Mouse (Mus musculus): ENCODE measurements at regions not wholly inside any gene's neighbourhood (a gene's known extent, or its start where the extent isn't known, plus 50 kb on each side); places are given as distances from the start of the nearest gene placed in this dataset.

DNA sequence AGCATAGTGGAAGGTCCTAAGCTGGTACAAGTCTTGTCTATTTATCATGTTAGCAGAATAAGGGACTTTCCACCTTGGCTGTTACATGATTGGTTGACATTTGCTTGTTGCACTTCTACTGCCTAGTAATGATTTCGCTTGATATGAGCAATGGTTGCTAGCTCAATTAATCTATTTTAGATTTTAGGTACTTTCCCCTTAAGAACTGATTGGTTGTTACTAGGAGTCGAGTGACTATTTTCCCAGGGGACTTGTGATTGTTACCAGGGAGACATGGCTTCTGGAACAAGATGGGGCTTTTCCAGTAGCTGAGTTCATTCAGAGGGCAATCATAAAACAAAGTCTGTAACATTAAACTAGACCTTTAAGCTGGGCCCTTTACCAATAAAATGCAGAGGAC lies 100.9 kb downstream of the Nup35 start:
- DNase-seq = no peak

DNA sequence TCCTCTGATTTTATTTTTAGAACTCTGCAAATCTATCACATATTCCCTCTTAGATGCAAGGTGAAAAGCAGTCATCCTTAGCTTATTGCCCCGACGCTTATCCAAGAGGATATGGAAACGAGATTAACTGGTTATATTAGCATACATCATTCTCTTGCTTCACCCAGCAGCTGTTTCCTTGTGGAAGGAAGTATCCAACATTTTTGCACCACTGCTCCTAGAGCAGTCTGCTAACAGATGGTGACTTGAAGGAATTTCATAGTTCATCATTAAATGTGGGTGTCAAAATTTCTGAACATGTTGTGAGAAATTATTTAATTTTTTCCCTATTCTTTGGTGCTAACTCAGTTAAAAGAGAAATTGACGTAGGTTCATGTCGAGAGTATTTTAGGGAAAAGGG lies 107.0 kb downstream of the Nup35 start:
- DNase-seq = no peak

DNA sequence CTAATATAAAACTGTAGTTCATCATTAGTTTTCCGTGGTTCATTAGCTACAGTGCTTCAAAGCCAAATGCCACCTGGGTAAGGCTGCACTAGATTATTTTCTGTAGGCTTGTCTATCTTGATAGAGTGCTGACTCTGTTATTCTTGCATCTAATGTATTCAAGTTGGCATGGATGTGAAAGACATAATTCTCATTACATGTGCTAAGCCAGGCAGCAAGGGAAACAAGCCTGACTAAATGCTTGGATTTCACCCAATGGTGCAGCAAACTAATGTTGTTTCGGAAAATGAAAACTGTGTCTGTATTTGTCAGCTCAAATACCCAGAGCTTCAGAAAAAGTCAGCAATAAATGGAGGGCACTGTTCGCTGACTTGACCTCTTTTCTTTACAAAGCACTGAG lies 114.3 kb downstream of the Nup35 start:
- DNase-seq = no peak

DNA sequence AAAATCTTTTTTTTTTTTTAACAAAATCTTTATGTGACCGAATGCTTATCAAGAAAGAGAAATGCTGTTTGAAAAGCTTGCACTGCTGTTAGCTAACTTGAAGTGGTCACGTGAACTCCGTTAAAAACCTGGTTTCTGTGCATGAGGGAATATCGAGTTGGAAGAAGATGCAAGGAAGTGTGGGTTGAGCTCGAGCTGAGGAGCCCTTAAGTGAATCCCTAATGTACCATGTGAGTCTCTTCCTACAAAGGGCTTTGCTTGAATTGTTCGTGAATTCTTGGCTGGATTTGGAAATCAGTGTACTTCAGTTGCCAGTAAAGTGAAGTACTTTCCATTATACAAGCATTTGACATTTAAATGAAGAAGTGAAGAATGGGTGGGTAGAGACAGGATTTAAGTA lies 129.7 kb downstream of the Nup35 start:
- DNase-seq = no peak

DNA sequence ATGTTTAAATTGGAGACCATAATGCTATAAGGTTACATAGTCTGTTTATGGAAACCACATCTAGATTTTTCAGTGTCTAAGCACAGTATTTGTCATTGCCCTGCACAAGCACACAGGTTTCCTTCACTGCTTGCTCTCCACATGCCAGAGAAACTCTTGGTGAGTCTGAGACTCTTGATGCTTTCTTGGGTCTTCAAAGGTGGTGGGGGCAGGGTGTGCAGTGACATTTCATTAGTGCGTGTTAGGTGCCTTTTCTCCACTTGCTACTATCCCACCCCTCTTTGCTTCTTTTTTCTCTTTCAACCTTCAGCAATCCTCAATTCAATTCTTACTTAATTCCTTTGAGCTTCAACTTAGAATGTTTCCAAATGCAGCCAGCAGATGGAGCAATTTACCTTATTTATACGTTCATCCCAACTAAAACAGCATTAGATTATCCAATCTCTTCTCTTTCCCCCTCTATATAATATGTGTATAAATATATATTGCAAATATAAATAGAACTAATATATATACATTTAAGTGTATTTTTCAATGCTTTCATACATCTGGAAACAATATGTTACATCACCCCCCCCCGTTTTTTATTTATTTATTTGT lies 145.1 kb downstream of the Nup35 start:
- peak; percentile 53 for DNase-seq

DNA sequence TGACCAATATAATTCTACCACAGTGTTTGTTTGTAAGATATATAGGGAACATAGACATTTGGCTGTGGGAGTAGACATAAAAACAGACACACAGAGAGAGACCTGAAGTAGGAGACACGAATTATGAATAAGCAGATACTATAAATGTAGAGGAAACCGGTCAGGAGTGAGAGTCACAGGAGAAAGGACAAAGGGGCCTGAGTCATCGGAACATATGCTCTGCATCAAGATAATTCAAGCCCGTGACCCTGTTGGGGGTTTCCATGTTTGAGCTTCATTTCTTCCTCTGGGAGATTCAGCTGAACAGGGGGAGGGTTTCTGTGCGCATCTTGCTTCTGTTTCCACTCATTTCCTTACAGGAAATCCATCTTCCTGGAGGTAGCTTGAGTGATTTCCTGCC lies 154.1 kb downstream of the Nup35 start:
- DNase-seq = no peak

DNA sequence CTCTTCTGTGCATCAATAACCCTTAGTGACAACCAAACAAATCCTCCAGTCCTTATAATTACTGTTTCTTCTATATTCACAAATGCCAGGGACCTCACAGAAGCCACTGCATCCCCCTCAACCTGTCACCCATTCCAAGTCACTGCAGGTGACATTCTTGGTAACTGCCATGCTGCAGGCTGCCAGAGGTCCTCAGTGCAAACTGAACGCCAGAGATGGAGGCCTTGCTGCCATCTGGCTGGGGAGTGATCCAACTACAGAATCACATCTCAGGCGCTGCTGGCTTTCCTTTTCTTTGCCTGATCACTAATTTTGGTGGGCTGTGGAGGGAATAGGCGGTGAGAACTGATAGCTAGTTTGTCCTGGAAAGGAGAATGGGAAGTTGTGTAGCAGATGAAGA lies 155.4 kb downstream of the Nup35 start:
- DNase-seq = no peak

DNA sequence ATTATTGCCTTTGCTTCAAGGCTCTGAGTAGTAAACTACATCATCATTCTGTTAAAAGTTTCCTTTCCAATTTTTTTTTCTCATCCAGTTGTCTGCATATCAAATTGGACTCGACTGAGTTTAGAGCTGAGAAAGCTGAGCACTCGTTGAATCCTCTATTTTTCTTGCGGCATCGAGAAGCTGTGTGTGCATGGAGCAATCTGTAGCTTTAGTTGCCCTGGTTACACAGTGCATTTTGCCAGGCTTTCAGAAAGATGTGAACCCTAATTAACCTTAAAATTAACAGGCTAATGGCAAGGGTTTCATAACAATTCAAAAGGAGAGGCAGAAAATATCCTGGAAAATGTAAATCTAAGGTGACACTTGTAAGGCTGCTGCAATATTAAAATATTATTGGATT lies 169.3 kb downstream of the Nup35 start:
- no peak for DNase-seq

DNA sequence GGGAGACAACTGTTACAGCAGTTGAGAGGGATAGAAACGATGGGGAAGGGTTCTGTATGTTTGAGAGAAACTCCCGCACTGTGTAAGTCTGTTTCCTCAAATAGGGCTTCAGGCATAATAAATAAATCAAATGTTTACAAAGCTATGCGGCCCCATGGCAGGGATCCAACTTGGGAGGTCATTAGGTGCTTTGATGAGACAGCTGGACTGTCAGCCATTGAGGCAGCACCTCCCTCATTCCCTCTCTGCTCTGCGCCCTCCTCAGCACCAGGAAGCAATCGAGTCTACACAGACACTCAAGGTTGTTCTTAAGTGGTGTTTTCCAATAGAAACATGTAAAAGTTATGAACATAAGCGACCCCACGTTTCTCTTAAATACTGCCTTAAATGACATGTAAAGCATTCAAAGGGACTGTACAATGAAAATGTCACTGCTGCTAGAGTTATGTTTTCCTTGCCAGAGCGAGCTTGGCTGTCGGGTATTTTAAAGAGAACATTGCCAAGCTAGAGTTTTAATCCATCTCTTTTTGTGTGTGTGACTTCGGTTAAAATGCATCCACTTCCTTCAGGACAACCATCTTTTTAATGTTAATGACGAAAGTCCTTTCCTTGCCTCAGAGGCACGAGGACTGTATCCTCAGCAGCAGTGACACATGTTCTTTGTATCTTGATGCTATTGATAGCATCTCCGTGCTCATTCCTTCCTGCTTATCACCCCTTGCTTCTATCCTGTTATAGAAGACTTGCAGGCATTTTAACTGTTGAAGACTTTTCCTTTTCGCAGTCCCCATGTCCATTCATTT lies 176.5 kb downstream of the Nup35 start:
- peak; percentile 4 for DNase-seq

DNA sequence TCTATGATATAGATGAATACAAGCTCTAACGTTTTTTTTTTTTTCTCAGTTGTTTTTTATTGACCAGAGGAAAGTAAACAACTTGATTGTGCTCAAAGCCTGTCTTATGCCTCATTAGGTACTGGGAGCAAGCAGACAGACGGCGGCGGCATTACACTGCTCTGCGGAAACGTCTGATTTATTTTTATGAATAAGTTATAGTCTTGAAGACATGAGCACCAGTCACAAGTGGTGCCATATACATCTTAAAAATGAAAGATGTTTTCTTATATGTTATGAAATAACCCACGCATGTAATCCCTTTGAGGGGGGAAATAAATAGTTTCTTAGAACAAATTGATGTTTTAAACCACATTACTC lies 177.1 kb downstream of the Nup35 start:
- DNase-seq = no peak

DNA sequence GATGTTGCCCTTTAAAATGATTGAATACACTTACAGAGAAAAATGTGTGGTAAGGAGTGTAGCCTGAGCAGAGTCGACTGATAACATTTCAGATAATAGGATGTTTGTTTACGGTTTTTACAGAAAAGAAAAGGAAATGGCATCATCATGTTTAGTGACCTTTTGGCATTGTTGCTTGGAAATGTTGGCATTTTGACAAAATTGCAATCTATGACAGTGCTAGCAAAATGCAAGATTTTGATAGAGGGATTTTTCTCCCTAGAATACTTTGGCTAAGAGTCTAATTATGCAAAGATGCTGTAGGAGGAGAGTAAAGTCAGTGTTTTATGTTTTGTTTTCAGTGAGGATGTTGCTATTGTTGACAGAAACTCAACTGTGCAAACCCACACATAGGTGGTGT lies 202.2 kb downstream of the Nup35 start:
- DNase-seq = no peak

DNA sequence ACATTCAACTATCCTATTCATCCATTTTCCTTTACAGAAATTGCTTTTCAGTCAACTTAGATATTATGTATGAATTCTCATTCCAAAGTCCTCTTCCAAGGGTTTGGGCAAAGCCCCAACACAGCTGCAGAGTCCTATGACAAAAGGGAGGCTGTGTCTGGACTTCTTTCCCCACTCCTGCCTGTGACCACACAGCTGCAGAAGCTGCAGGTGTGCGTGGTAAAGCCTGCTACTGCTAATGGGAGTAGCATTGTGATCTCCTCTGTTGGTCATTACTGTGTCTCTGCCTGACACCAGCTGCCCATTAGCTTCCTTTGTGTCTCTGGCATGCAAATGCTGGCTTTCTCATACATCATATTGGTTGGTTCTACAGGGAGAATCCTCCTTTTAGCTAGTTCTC lies 234.0 kb downstream of the Nup35 start:
- DNase-seq = peak; percentile 8

DNA sequence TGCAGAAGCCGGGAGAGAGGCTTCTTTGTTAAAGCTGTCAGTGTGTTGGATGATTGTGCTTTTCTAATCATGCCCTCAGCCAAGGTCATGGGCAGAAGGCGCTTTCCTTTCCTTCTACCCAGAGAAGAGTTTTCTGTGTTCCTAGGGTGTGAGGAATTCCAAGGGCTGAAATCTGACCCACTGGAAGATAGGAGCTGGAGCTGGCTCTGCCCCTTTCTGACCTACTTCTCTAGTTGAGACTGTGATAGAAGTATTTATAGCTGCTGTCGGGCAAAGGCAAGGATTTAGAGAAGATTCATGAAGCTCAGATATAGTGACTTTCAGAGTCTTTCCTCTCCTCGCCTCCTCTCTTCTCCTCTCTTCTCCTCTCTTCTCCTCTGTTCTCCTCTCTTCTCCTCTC lies 238.2 kb downstream of the Nup35 start:
- no peak for DNase-seq

DNA sequence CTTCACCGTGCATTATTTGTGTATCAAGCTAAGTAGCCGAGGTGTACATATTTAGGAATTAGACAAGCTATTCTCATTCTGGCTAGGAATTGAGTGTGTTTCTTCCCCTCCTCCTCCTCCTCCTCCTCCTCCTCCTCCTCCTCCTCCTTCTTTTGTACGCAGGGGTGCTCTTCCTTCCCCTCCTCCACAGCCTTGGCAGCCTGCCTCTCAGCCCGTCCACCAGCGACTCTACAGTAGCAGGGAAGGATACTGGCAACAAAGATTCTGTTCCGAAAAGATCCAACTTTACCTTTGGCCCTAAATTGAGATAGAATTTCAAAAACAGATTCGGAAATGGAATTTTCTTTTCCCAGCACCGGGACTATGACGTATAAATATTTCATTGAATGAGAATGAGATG lies 253.0 kb downstream of the Nup35 start:
- no peak for DNase-seq

DNA sequence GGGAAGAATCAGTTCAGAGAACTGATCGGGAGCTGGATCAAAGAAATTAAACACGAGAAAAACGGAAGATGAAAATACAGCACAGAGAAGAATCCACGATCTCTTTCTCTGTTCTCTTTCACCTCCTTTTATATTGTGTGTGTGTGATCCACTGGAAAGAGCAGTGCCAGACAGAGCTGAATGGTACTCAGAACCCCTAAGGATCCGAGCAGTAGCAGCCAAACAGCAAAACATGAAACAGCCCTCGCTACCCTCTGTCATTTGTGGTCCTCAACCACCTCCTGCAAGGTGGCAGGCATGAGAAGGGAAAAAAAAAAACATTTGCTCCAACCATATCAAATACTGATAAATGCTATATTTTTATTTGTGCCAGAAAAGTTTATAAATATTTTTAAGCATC lies 253.4 kb downstream of the Nup35 start:
- no peak for DNase-seq

DNA sequence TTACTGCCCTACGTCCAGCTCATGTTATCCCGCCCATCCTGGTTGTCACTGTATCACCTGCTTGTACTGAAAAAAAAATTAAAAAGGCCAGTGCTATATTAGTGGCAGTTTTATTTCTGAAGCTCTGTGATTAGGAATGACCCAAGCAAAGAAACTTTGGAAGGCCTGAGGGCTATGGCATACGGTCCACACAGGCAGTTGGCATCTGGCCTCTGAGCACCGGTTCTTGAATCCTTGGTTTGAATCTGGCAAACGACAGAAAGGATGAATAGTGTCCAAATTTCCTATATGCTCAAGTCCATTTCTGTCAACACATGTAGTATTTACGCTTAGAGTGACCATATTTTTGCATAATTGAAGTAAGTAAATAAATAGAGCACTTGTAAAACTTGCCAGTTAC lies 254.3 kb downstream of the Nup35 start:
- DNase-seq = no peak

DNA sequence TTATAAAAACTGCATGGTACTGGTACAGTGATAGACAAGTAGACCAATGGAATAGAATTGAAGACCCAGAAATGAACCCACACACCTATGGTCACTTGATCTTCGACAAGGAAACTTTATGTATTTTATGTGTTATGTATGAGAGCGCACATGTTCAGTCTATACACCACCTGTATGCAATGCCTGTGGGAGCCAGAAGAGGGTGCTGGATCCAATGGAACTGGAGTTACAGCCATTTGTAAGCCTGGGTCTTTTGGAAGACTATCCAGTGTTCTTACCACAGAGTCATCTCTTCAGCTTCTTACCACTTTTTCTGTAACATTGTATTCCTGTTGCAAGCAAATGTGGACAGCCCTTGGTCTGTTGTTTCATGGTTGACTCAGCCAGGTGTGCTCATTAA lies 261.4 kb downstream of the Nup35 start:
- DNase-seq = no peak

DNA sequence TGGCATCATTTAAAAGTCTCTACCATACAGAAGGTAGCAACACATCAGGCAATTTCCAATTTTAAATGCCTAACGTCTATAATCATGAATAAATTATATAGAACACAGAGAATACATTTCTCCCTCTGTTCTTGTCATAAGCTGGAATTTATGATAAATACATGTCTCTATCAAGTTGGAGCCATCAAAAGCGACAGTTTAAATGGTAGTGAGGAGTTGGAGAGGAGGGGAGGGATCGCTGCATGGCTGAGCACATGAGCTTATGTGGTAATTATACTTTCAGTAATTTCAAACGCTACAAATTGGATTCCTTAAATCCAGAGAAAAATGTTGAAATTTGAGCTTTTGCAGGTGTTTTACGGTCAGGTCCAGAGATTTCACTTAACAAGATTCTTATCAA lies 267.2 kb downstream of the Nup35 start:
- no peak for DNase-seq

DNA sequence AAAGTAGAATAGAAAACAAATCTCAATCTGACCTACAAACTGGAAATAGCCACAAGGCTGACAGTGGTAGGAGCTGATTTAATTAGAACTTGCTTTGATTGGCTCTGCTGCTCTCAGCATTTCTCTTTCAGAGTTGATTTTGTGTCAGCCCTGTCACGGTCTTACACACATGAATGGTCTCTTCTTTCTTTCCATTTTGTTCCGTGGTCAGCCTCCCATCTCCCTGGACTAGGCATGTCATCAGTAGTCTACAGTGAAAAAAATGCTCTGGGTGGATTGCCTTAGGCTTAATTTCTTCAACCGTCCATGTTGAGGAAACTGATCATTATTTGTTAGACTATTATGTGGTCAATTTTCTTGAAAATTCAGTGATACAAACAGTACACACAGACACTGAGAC lies 285.0 kb downstream of the Nup35 start:
- DNase-seq = no peak

DNA sequence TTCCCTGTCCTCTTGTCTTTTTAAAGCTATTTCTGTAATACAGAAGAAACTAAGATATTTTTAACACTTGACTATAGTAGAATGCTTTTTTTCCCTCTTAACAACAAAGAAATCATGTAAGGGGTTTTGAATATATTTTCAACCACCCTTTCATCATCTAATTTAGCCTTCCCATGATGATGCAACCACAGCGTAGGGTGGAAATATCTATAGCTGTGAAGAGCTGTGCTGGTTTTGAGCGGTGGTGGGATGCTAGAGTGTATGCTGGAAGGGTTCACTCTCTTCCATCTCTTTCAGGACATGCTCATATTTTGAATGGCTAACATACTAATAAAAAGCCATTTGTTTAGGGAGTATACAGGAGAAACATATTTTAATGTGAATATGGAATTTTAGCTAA lies 296.4 kb downstream of the Nup35 start:
- DNase-seq = no peak

DNA sequence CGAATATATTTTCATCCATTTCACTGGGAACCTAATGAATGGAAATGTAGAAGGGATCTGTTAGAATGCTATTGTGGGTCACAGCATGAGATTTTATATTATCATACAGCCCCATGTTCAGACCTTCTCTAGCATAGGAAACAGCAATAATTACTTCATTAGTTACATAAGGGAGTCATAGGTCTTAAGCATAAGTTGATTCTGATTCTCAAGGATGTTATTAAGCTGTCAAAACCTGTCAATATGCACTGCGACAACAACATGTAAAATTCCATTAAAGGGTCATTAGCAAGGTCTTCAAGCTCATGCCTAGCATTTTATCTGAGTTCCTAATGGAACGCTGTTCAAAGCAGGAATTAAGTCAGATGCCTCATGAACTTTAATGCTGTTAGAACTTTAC lies 328.5 kb downstream of the Nup35 start:
- no peak for DNase-seq

DNA sequence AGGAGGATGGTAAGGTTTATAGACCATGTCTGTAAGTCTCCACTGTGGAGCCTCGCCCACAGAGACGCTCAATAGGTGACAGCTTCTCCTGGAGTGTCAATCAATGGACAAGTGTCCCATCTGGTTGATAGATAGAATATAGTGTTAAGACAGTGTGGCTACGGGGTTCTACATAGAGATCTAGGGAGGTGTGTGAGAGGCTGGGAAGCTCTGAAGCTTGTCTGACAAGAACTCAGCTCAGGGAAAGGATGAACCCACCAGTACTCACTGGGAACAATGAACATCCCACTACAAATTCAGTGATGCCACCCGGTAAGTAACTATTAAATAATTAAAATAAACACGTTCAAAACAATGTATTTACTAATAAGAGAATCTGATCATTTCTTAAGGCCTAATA lies 349.7 kb downstream of the Nup35 start:
- DNase-seq = no peak

DNA sequence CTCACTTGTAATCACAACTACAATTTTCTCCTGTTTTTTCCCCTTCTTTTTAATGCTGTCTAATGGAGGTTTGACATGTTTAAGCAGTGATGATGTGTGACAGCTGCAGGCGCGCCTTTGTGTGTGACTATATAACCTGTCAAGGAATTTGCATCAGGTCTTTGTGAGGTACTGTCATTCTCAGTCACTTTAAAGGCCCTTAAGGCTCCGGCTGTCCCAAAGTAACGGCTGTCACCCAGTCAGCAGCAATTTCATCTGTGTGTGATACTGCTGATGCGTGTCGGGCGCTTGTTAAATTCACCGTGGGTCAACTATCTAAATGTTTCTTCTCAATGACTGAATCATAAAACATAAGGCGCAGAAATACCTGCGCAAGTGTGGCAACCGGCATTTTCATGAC lies 350.2 kb downstream of the Nup35 start:
- no peak for DNase-seq

DNA sequence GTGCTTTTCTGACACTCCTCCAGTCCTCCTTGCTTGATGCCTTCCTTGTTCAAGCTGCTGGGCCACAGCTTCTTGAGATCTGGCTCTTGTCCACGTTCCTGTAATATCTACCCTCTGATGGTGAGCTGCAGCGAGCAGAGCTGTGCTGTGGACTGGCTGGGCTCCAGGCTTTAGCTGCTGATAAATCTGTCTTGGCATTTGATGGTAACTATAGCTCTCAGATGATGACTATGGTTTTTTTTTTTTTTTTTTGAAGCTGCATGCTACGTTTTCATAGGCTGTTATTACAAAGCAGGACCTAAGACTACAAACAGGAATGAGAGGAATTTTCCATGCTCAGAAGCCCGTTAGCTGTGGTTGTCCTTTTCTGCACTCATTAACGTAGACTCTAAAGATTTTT lies 352.3 kb downstream of the Nup35 start:
- peak; percentile 48 for DNase-seq

DNA sequence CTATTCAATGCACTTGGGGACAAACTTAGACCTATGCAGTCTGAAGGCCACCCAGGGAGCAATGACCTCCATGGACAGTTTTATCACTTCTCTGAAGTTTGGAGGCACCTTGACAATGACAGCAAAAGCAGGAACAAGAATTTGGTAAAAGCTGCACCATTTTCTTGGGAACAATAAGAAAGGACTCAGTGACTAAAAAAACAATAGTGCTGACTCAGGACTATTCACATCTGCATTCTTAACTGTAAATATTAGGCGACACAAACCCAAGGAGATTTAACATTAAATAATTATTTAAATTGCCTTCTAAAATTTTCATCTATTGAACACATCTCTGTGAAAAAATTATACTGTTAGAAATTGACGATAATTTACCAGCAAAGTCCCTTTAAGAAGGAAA lies 356.2 kb downstream of the Nup35 start:
- DNase-seq = no peak
